Mouse (Mus musculus): ENCODE measurements around the gene Myoz1.

DNA sequence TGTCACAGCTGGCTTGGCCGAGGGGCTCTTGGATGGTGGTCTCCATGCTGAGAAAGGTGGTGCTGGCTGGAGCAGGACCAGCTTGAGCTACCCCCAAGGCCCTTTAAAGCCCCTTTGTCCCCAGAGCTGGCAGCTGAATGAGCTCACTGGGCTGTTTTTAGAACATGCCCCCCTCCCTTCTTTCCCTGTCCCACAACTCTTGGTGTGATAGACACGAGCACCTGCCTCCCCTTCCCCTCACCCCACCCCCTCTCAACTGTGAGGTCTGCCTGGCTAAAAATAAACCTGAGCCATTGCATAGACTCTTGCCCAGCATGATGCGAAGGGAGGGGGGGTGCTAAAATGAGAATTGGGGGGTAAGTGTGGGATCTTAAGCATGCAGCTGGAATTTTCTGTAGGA is 8.1 kb upstream of the Myoz1 start:
- TF ChIP-seq CTCF (IDR thresholded peaks at IDR 0.05; ENCODE audit: borderline replicate concordance, insufficient read depth, low read length), result no peak
- no peak for TF ChIP-seq POLR2A (IDR thresholded peaks at IDR 0.05; ENCODE audit: low read depth, low read length)
